Mouse (Mus musculus) MEL (cell line): ENCODE results near the gene Ints5. TPM values are rescaled to one million over a fixed set of nuclear protein-coding genes. Genes with fewer than 3 reads are reported as not detected.
A peak's percentile ranks its signal among the peaks of the same experiment; 100 is the strongest.

Experiments used
- DNase-seq: peaks from one replicate; pipeline ENCODE4 v3.0.0; 2011; ENCODE audit warnings: low read depth, low spot score
- H3K27ac ChIP-seq: 2 replicates; pipeline ENCODE4 v1.5.1; 2012; ENCODE audit warnings: low read depth, mild to moderate bottlenecking, control low read depth, low read length, moderate library complexity; ENCODE audit not compliant: control insufficient read depth
- H3K27me3 ChIP-seq, 2 experiments: fragments of 150-350 bp in 1 of 2; sonication (generic) in 1 of 2; 2 replicates each; pipeline ENCODE4 v1.6.1; 2012; ENCODE audit warnings: low read length in 2 of 2, mild to moderate bottlenecking in 2 of 2, improper control_type of control experiment in 1 of 2, moderate library complexity in 1 of 2; ENCODE audit not compliant: insufficient read depth in 2 of 2, control insufficient read depth in 1 of 2
- H3K36me3 ChIP-seq, 2 experiments: 2 replicates each; pipeline ENCODE4 v1.6.1; 2012 to 2014; ENCODE audit warnings: low read length in 2 of 2, improper control_type of control experiment in 1 of 2, inconsistent platforms in 1 of 2, mild to moderate bottlenecking in 1 of 2; ENCODE audit not compliant: insufficient read depth in 2 of 2, control insufficient read depth in 1 of 2
- H3K4me1 ChIP-seq, 2 experiments: fragments of 150-350 bp in 1 of 2; sonication (generic) in 1 of 2; 2 replicates each; pipeline ENCODE4 v1.6.1; 2012; ENCODE audit warnings: low read length in 2 of 2, improper control_type of control experiment in 1 of 2, mild to moderate bottlenecking in 1 of 2; ENCODE audit not compliant: insufficient read depth in 2 of 2, control insufficient read depth in 1 of 2
- H3K4me3 ChIP-seq, 2 experiments: fragments of 150-350 bp in 1 of 2; sonication (generic) in 1 of 2; 2 replicates each; pipeline ENCODE4 v1.5.1; 2012; ENCODE audit warnings: low read depth in 2 of 2, low read length in 2 of 2, mild to moderate bottlenecking in 2 of 2, moderate library complexity in 2 of 2, control low read depth in 1 of 2, improper control_type of control experiment in 1 of 2; ENCODE audit not compliant: control insufficient read depth in 1 of 2, insufficient read depth in 1 of 2
- H3K79me2 ChIP-seq: 2 replicates; pipeline ENCODE4 v1.6.1; 2012; ENCODE audit warnings: mild to moderate bottlenecking, low read length, moderate library complexity; ENCODE audit not compliant: control insufficient read depth, poor library complexity, insufficient read depth
- H3K9ac ChIP-seq: 2 replicates; pipeline ENCODE4 v1.6.1; 2012; ENCODE audit warnings: low read depth, mild to moderate bottlenecking, control low read depth, low read length, moderate library complexity; ENCODE audit not compliant: control insufficient read depth, poor library complexity, severe bottlenecking
- H3K9me3 ChIP-seq: fragments of 150-350 bp; sonication (generic); replicated peaks from 2 replicates; pipeline ENCODE4 v1.6.1; 2012; ENCODE audit warnings: mild to moderate bottlenecking, low read length, improper control_type of control experiment, moderate library complexity; ENCODE audit not compliant: insufficient read depth
- BHLHE40 ChIP-seq: IDR thresholded peaks from 2 replicates; pipeline ENCODE4 v1.6.1; 2012; ENCODE audit warnings: low read depth, mild to moderate bottlenecking, inconsistent platforms, low read length, improper control_type of control experiment, borderline replicate concordance
- CHD2 ChIP-seq: IDR thresholded peaks from 2 replicates; pipeline ENCODE4 v1.6.1; 2011; ENCODE audit warnings: low read length, improper control_type of control experiment
- E2F4 ChIP-seq: IDR thresholded peaks from 2 replicates; pipeline ENCODE4 v1.6.1; 2011; ENCODE audit warnings: low read depth, low read length, improper control_type of control experiment, borderline replicate concordance
- ELF1 ChIP-seq: IDR thresholded peaks from 2 replicates; pipeline ENCODE4 v1.6.1; 2014; ENCODE audit warnings: low read depth, mild to moderate bottlenecking, inconsistent platforms, low read length, improper control_type of control experiment, moderate library complexity
- ETS1 ChIP-seq: IDR thresholded peaks from 2 replicates; pipeline ENCODE4 v1.6.1; 2012; ENCODE audit warnings: low read depth, mild to moderate bottlenecking, inconsistent platforms, low read length, improper control_type of control experiment, moderate library complexity
- HCFC1 ChIP-seq: IDR thresholded peaks from 2 replicates; pipeline ENCODE4 v1.6.1; 2012; ENCODE audit warnings: low read depth, mild to moderate bottlenecking, inconsistent platforms, low read length, improper control_type of control experiment, moderate library complexity
- MAFK ChIP-seq: IDR thresholded peaks from 2 replicates; pipeline ENCODE4 v1.6.1; 2011; ENCODE audit warnings: low read depth, mild to moderate bottlenecking, low read length, improper control_type of control experiment, borderline replicate concordance
- MAX ChIP-seq: IDR thresholded peaks from 2 replicates; pipeline ENCODE4 v1.6.1; 2011; ENCODE audit warnings: low read length, improper control_type of control experiment
- MYC ChIP-seq: IDR thresholded peaks from 2 replicates; pipeline ENCODE4 v1.6.1; 2011; ENCODE audit warnings: low read depth, mild to moderate bottlenecking, low read length, improper control_type of control experiment, moderate library complexity
- POLR2AphosphoS2 ChIP-seq: IDR thresholded peaks from 2 replicates; pipeline ENCODE4 v1.6.1; 2011; ENCODE audit warnings: low read length, improper control_type of control experiment
- RCOR1 ChIP-seq: IDR thresholded peaks from 2 replicates; pipeline ENCODE4 v1.6.1; 2012; ENCODE audit warnings: low read depth, mild to moderate bottlenecking, inconsistent platforms, low read length, improper control_type of control experiment
- SIN3A ChIP-seq: IDR thresholded peaks from 2 replicates; pipeline ENCODE4 v1.6.1; 2012; ENCODE audit warnings: low read length, improper control_type of control experiment, inconsistent platforms
- TAL1 ChIP-seq: IDR thresholded peaks from 2 replicates; pipeline ENCODE4 v1.6.1; 2012; ENCODE audit warnings: mild to moderate bottlenecking, inconsistent platforms, low read length, moderate library complexity, mixed read lengths
- TBP ChIP-seq: IDR thresholded peaks from 2 replicates; pipeline ENCODE4 v1.8.0; 2011; ENCODE audit warnings: low read depth, low read length, improper control_type of control experiment
- TCF12 ChIP-seq: IDR thresholded peaks from 2 replicates; pipeline ENCODE4 v1.6.1; 2014; ENCODE audit warnings: low read depth, mild to moderate bottlenecking, inconsistent platforms, low read length, improper control_type of control experiment, moderate library complexity
- USF1 ChIP-seq: IDR thresholded peaks from 2 replicates; pipeline ENCODE4 v1.6.1; 2014; ENCODE audit warnings: low read depth, mild to moderate bottlenecking, inconsistent platforms, low read length, improper control_type of control experiment, moderate library complexity
- USF2 ChIP-seq, 2 experiments: IDR thresholded peaks; 2 replicates each; pipeline ENCODE4 v1.6.1; 2011 to 2012; ENCODE audit warnings: improper control_type of control experiment in 2 of 2, low read length in 2 of 2, borderline replicate concordance in 1 of 2, inconsistent platforms in 1 of 2, low read depth in 1 of 2, mild to moderate bottlenecking in 1 of 2; ENCODE audit not compliant: insufficient read depth in 1 of 2
- ZC3H11A ChIP-seq: IDR thresholded peaks from 2 replicates; pipeline ENCODE4 v1.6.1; 2012; ENCODE audit warnings: low read depth, mild to moderate bottlenecking, inconsistent platforms, low read length, improper control_type of control experiment
- ZNF384 ChIP-seq: IDR thresholded peaks from 2 replicates; pipeline ENCODE4 v1.6.1; 2012; ENCODE audit warnings: low read depth, mild to moderate bottlenecking, inconsistent platforms, low read length, improper control_type of control experiment
- polyA plus RNA-seq, 2 experiments: library from polyadenylated mRNA; stranded (reverse) in 1 of 2; unstranded in 1 of 2; fragments of >175 nt in 1 of 2; fragments of >200 nt in 1 of 2; gene quantifications; 2 replicates each; pipeline versions ENCODE4 v1.2.1 to v1.2.4; 2012; ENCODE audit warnings: low replicate concordance in 2 of 2, low read depth in 1 of 2; ENCODE audit not compliant: insufficient read length in 2 of 2, insufficient read depth in 1 of 2, missing spikeins in 1 of 2
- total RNA-seq: library from RNA; depleted of rRNA; stranded (reverse); fragments of 300-350 nt; gene quantifications from 2 replicates; pipeline ENCODE4 v1.2.3, GENCODE M21; 2012

Ints5 gene
- total and polyA plus RNA-seq, 3 experiments: 43.9 to 51.5 TPM; not detected in 1

- no peak for TF ChIP-seq ZC3H11A
- 0 out of 2 replicates have a peak, but pooled peaks have one; percentile 12 for TF ChIP-seq USF1
- no peak for TF ChIP-seq TAL1
- no peak for TF ChIP-seq MAX
- TF ChIP-seq HCFC1: peak; percentile 83
- peak; percentile 43; the same call in 1 of the 2 replicates for TF ChIP-seq MYC
- TF ChIP-seq TBP: peak; percentile 45; the same call in 1 of the 2 replicates
- no peak for TF ChIP-seq RCOR1
- TF ChIP-seq BHLHE40: no peak
- TF ChIP-seq ELF1: peak; percentile 81
- 0 out of 2 replicates have a peak, but pooled peaks have one; percentile 34 for TF ChIP-seq TCF12
- no peak for TF ChIP-seq MAFK
- TF ChIP-seq ZNF384: no peak
- TF ChIP-seq, all 39 proteins: peak for 14
Measured at GRCm38 (mm10) chr19:8920073-8920736, 27.4 kb downstream of the Ints5 start, which contains the start of gene B3gat3 (continued).

GRCm38 (mm10) chr19:8920836-8921291 is 28.1 kb downstream of the Ints5 start:
- Histone ChIP-seq H3K36me3 (peaks cover 0 to 13% of the 10 kb centered on the region in 2 experiments; a peak in 2 of 4 replicates), H3K9ac (peak overlapping the region; percentile 92), H3K79me2 (peaks cover 16% of the 10 kb centered on the region), H3K4me3 (peak overlapping the region; percentile 83 to 91), H3K27ac (peak overlapping the region; percentile 81), H3K9me3 (no peaks in the 10 kb centered on the region), H3K27me3 (no peaks in the 10 kb centered on the region), H3K4me1 (peaks cover 8 to 10% of the 10 kb centered on the region in 2 experiments; a peak in 3 of 4 replicates)
- TF ChIP-seq USF1 (peak; percentile 96), MAX (peak; percentile 84), SIN3A (peak; percentile 59), CHD2 (no peak), USF2 (IDR thresholded peaks at IDR 0.05; ENCODE audit: borderline replicate concordance in 1 of 2, insufficient read depth in 1 of 2, low read depth in 1 of 2, low read length in 2 of 2) (peak; percentile 81 to 84), BHLHE40 (peak; percentile 68; the same call in 1 of the 2 replicates), E2F4 (no peak)
- peak; percentile 79 for DNase-seq

- peaks cover 16% of the 10 kb centered on the region for H3K79me2 ChIP-seq
- no peak for TF ChIP-seq ETS1
- no peak for TF ChIP-seq POLR2AphosphoS2
- TF ChIP-seq, all 39 proteins: peak for 0
- H3K36me3 ChIP-seq: peaks cover 0 to 20% of the 10 kb centered on the region in 2 experiments; a peak in 2 of 4 replicates
- no peak overlapping the region for H3K4me3 ChIP-seq
- no peak overlapping the region; the same call in 1 of the 2 replicates for H3K9ac ChIP-seq
- peaks cover 13 to 18% of the 10 kb centered on the region in 2 experiments; a peak in 3 of 4 replicates for H3K4me1 ChIP-seq
- no peak overlapping the region for H3K27ac ChIP-seq
- H3K9me3 ChIP-seq: no peaks in the 10 kb centered on the region
- H3K27me3 ChIP-seq: no peaks in the 10 kb centered on the region
- no peak for DNase-seq
Measured at GRCm38 (mm10) chr19:8921741-8922140, 28.9 kb downstream of the Ints5 start.
